In the genomic region with DNA sequence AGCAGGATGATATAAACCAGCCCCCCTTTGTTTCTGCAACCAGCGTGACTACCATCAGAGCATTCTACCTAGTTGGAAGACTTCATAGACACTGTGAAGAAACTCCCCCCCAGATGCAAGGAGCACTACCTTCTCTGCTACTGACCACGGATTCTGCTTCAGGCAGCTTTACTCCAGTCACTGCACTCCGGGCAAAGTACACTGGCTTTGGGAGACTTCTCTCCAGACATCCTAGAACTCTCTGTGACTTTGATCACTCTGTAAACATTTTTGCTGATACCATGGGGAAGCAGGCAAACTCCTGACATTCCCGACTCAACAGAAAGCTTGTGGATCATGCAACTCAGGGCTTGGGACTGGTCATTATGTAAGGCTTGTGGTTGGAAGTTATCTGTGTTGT, we compare ENCODE assay signal across 20 mouse cellular contexts. TPM values are rescaled to one million over a fixed set of nuclear protein-coding genes. Genes with fewer than 3 reads are reported as not detected.
A peak's percentile ranks its signal among the peaks of the same experiment; 100 is the strongest.
DNase-seq lines count a peak whose midpoint lies in the region; ATAC-seq and TF ChIP-seq lines count a peak whose summit lies in the region.
"Had no signal": no experiment of that assay in that cellular context is flagged by ENCODE, and none has a peak within 500 bp of the region (broad histone marks: within the 10 kb centered on the region; RNA-seq: fewer than 3 reads in every experiment).

No protein-coding gene starts in this region.

- no peaks in the 10 kb centered on the region for H3K36me3 ChIP-seq in kidney, embryonic 14.5 days (ENCODE audit: control insufficient read depth, insufficient read depth, low read length)
- no peaks in the 10 kb centered on the region for H3K36me3 ChIP-seq in liver, embryonic 13.5 days
- H3K36me3 ChIP-seq in liver, postnatal 0 days (replicated peaks; ENCODE audit: insufficient read depth, low read length): no peaks in the 10 kb centered on the region
- no peaks in the 10 kb centered on the region for H3K36me3 ChIP-seq in liver, embryonic 14.5 days (replicated peaks; ENCODE audit: control insufficient read depth, insufficient read depth, low read depth)
- H3K36me3 ChIP-seq: heart, embryonic 10.5 days; hindbrain, embryonic 10.5 days; midbrain, embryonic 10.5 days had no signal

- peak; percentile 16 for DNase-seq in kidney, adult 11 months
- no peak for DNase-seq in liver, embryonic 13.5 days
- no peak for DNase-seq in liver, postnatal 0 days
- peak in 1 of 3 experiments; percentile 7 for DNase-seq in liver, embryonic 14.5 days (ENCODE audit: low read depth in 3 of 3, low spot score in 3 of 3)
- DNase-seq in gastrocnemius, postnatal 36 days: no peak
- no peak for DNase-seq in heart, postnatal 4 days
- DNase-seq: adrenal gland, postnatal 10 days; cerebellum, adult 2 months; cerebellum, postnatal 36 days; lung, adult 18-20 months; lung, postnatal 10 days had no signal

- TF ChIP-seq EP300 in liver, postnatal 0 days (IDR thresholded peaks at IDR 0.05; ENCODE audit: low read depth): no peak
- no peak for TF ChIP-seq EP300 in liver, embryonic 14.5 days (IDR thresholded peaks at IDR 0.05; ENCODE audit: low read depth)

- no peak overlapping the region for H3K27ac ChIP-seq in kidney, embryonic 14.5 days (ENCODE audit: low read depth, low read length)
- no peak overlapping the region for H3K27ac ChIP-seq in liver, embryonic 13.5 days
- H3K27ac ChIP-seq in liver, postnatal 0 days (ENCODE audit: low read depth): no peak overlapping the region
- H3K27ac ChIP-seq in liver, embryonic 14.5 days: no peak overlapping the region
- H3K27ac ChIP-seq: forebrain, embryonic 13.5 days; heart, embryonic 10.5 days; hindbrain, embryonic 10.5 days; hindbrain, postnatal 0 days; midbrain, embryonic 10.5 days had no signal

- intact Hi-C loops in gastrocnemius, postnatal 36 days (cut with DNase I): no loop called here

- 81% methylated on average over 4 of the region's 4 CpGs for WGBS in kidney, embryonic 14.5 days
- 50% methylated on average over 4 of the region's 4 CpGs for WGBS in liver, embryonic 13.5 days (ENCODE audit: insufficient replicate concordance)
- WGBS in liver, postnatal 0 days (ENCODE audit: insufficient replicate concordance): 50% methylated on average over 4 of the region's 4 CpGs
- 53% methylated on average over 4 of the region's 4 CpGs for WGBS in liver, embryonic 14.5 days (ENCODE audit: insufficient replicate concordance)

- ATAC-seq in kidney, embryonic 14.5 days (ENCODE audit: low FRiP score, low TSS enrichment): no peak
- ATAC-seq in liver, embryonic 13.5 days (ENCODE audit: low read depth): 0 out of 2 replicates have a peak, but pooled peaks have one; percentile 34
- no peak for ATAC-seq in liver, postnatal 0 days
- peak; percentile 15; the same call in 1 of the 2 replicates for ATAC-seq in liver, embryonic 14.5 days (ENCODE audit: insufficient read depth)
- ATAC-seq in inflammation-experienced regulatory T-cells, adult 6 months: no peak
- ATAC-seq: forebrain, embryonic 13.5 days; hindbrain, postnatal 0 days; midbrain, embryonic 16.5 days had no signal

- no peaks in the 10 kb centered on the region for H3K9me3 ChIP-seq in kidney, embryonic 14.5 days (ENCODE audit: control insufficient read depth, low read length)
- no peaks in the 10 kb centered on the region for H3K9me3 ChIP-seq in liver, embryonic 13.5 days (replicated peaks)
- H3K9me3 ChIP-seq in liver, postnatal 0 days (ENCODE audit: low read length): no peaks in the 10 kb centered on the region
- H3K9me3 ChIP-seq in liver, embryonic 14.5 days (ENCODE audit: control insufficient read depth, low read length): no peaks in the 10 kb centered on the region
- H3K9me3 ChIP-seq: forebrain, embryonic 13.5 days; heart, embryonic 10.5 days; hindbrain, embryonic 10.5 days; midbrain, embryonic 10.5 days had no signal

- no peak overlapping the region for H3K9ac ChIP-seq in kidney, embryonic 14.5 days (ENCODE audit: low read depth, low read length)
- H3K9ac ChIP-seq in liver, embryonic 13.5 days: no peak overlapping the region
- no peak overlapping the region for H3K9ac ChIP-seq in liver, postnatal 0 days (replicated peaks)
- H3K9ac ChIP-seq in liver, embryonic 14.5 days (replicated peaks): no peak overlapping the region
- H3K9ac ChIP-seq: forebrain, embryonic 13.5 days had no signal

- no peak overlapping the region for H3K4me2 ChIP-seq in kidney, embryonic 14.5 days (replicated peaks; ENCODE audit: low read depth, low read length)
- H3K4me2 ChIP-seq in liver, embryonic 13.5 days: no peak overlapping the region
- no peak overlapping the region for H3K4me2 ChIP-seq in liver, postnatal 0 days (ENCODE audit: low read depth, low read length)
- no peak overlapping the region for H3K4me2 ChIP-seq in liver, embryonic 14.5 days (ENCODE audit: low read depth)
- H3K4me2 ChIP-seq: forebrain, embryonic 13.5 days had no signal

- H3K4me1 ChIP-seq in kidney, embryonic 14.5 days (ENCODE audit: control insufficient read depth, insufficient read depth, low read length): no peaks in the 10 kb centered on the region
- 0 out of 2 replicates have a peak, but pooled peaks cover 7% of the 10 kb centered on the region for H3K4me1 ChIP-seq in liver, embryonic 13.5 days (replicated peaks)
- H3K4me1 ChIP-seq in liver, postnatal 0 days (ENCODE audit: insufficient read depth): peaks cover 7% of the 10 kb centered on the region; the same call in 1 of the 2 replicates
- H3K4me1 ChIP-seq in liver, embryonic 14.5 days (replicated peaks; ENCODE audit: control insufficient read depth in 2 of 2, insufficient read depth in 2 of 2, low read length in 1 of 2): peaks cover 0 to 5% of the 10 kb centered on the region in 2 experiments; a peak in 2 of 4 replicates
- H3K4me1 ChIP-seq: forebrain, embryonic 13.5 days; hindbrain, embryonic 10.5 days; midbrain, embryonic 10.5 days had no signal

- no peak overlapping the region for H3K4me3 ChIP-seq in kidney, embryonic 14.5 days (ENCODE audit: low read length)
- H3K4me3 ChIP-seq in liver, embryonic 13.5 days (replicated peaks): no peak overlapping the region
- no peak overlapping the region for H3K4me3 ChIP-seq in liver, postnatal 0 days (ENCODE audit: low read depth, low read length)
- H3K4me3 ChIP-seq in liver, embryonic 14.5 days (ENCODE audit: insufficient read depth in 1 of 2, low read depth in 2 of 2, low read length in 2 of 2): no peak overlapping the region
- H3K4me3 ChIP-seq: forebrain, embryonic 13.5 days; heart, embryonic 10.5 days; hindbrain, embryonic 10.5 days; midbrain, embryonic 10.5 days; myocyte had no signal

- H3K27me3 ChIP-seq in kidney, embryonic 14.5 days (ENCODE audit: control insufficient read depth, insufficient read depth, low read length): no peaks in the 10 kb centered on the region
- no peaks in the 10 kb centered on the region for H3K27me3 ChIP-seq in liver, embryonic 13.5 days
- H3K27me3 ChIP-seq in liver, postnatal 0 days (ENCODE audit: insufficient read depth, low read length): no peaks in the 10 kb centered on the region
- H3K27me3 ChIP-seq in liver, embryonic 14.5 days (ENCODE audit: control insufficient read depth, insufficient read depth, low read length): no peaks in the 10 kb centered on the region
- H3K27me3 ChIP-seq: forebrain, embryonic 13.5 days had no signal

- no peak for TF ChIP-seq CTCF in liver, postnatal 0 days (IDR thresholded peaks at IDR 0.05; ENCODE audit: low read depth)
- TF ChIP-seq CTCF in liver, embryonic 14.5 days (IDR thresholded peaks at IDR 0.05; ENCODE audit: low read depth): no peak

RNA-seq across cellular contexts. Expression of gene Nup205, which starts 8.0 kb away (rescaled TPM):
- polyA plus RNA-seq in kidney, embryonic 14.5 days (2014; fragmentation: Nextera tagmentation; extraction: Ambion mirVana): 30.5 and 53.7 TPM in 2 replicates
- polyA plus RNA-seq in liver, embryonic 13.5 days (2015; fragmentation: Nextera tagmentation; extraction: Ambion mirVana): 22.0 and 28.2 TPM in 2 replicates
- 5.8 and 6.3 TPM in 2 replicates for polyA plus RNA-seq in liver, postnatal 0 days (2015; fragmentation: Nextera tagmentation; extraction: Ambion mirVana)
- polyA plus RNA-seq in liver, embryonic 14.5 days (2012; rRNA removed): 15.8 and 19.3 TPM in 2 replicates
- 22.3 and 24.7 TPM in 2 replicates for polyA plus RNA-seq in liver, embryonic 14.5 days (2014; fragmentation: Nextera tagmentation; extraction: Ambion mirVana)
- total RNA-seq in gastrocnemius, postnatal 36 days (2021): 10 to 100 TPM in 1 of 2 experiments, 1 to 10 TPM in 1; 9.5 to 10.4 TPM
- 10 to 100 TPM; 13.8 to 20.1 (median 17.3) TPM for polyA plus RNA-seq in inflammation-experienced regulatory T-cells, adult 6 months (2017; shearing (Covaris generic))
- total RNA-seq in heart, postnatal 4 days (2021): 10 to 100 TPM; 44.6 to 47.8 TPM

RNA-seq across cellular contexts. Expression of gene Cnot4, which starts 35.7 kb away (rescaled TPM):
- 26.3 and 33.2 TPM in 2 replicates for polyA plus RNA-seq in kidney, embryonic 14.5 days (2014; fragmentation: Nextera tagmentation; extraction: Ambion mirVana)
- 13.7 and 16.5 TPM in 2 replicates for polyA plus RNA-seq in liver, embryonic 13.5 days (2015; fragmentation: Nextera tagmentation; extraction: Ambion mirVana)
- polyA plus RNA-seq in liver, postnatal 0 days (2015; fragmentation: Nextera tagmentation; extraction: Ambion mirVana): 10.1 and 10.7 TPM in 2 replicates
- polyA plus RNA-seq in liver, embryonic 14.5 days (2012; rRNA removed): 7.0 and 7.3 TPM in 2 replicates
- polyA plus RNA-seq in liver, embryonic 14.5 days (2014; fragmentation: Nextera tagmentation; extraction: Ambion mirVana): 11.2 and 12.0 TPM in 2 replicates
- total RNA-seq in gastrocnemius, postnatal 36 days (2021): 10 to 100 TPM; 22.1 to 26.1 TPM
- polyA plus RNA-seq in inflammation-experienced regulatory T-cells, adult 6 months (2017; shearing (Covaris generic)): 10 to 100 TPM; 47.0 to 73.9 (median 50.1) TPM
- 10 to 100 TPM; 22.2 to 24.7 TPM for total RNA-seq in heart, postnatal 4 days (2021)

Comparison
In these comparisons a context has a peak if more than half of its experiments do, and no peak if none do; other contexts are left out.
1. ATAC-seq: peak in liver, embryonic 13.5 days (single experiment) and liver, embryonic 14.5 days (single experiment); none in kidney, embryonic 14.5 days (single experiment), liver, postnatal 0 days (single experiment) and inflammation-experienced regulatory T-cells, adult 6 months (single experiment).